Mouse (Mus musculus) testis, adult 2 months (tissue): Measurements from ENCODE around the gene Sf3b6.

ENCODE experiments used
- CTCF ChIP-seq: fragments of 200-500 bp; IDR thresholded peaks from 2 replicates; pipeline ENCODE4 v1.5.1; 2012; ENCODE audit warnings: low read depth, mild to moderate bottlenecking, inconsistent platforms, low read length, moderate library complexity; ENCODE audit not compliant: control insufficient read depth, insufficient read depth, insufficient replicate concordance
- POLR2A ChIP-seq: fragments of 200-500 bp; IDR thresholded peaks from 2 replicates; pipeline ENCODE4 v1.6.1; 2012; ENCODE audit warnings: low read depth, mild to moderate bottlenecking, inconsistent platforms, low read length, moderate library complexity; ENCODE audit not compliant: control insufficient read depth

GRCm38 (mm10) chr12:4780245-4780644 is 37.1 kb upstream of the Sf3b6 start:
- TF ChIP-seq CTCF (no peak), POLR2A (no peak)
